Mouse (Mus musculus): ENCODE data around the gene Paics.
A peak's percentile ranks its signal among the peaks of the same experiment; 100 is the strongest.
"Not testable (repeated sequence)": the region's sequence is repeated elsewhere in the genome, so short reads cannot be mapped to it uniquely, and the experiment has no call there.

Gene Paics

DNA sequence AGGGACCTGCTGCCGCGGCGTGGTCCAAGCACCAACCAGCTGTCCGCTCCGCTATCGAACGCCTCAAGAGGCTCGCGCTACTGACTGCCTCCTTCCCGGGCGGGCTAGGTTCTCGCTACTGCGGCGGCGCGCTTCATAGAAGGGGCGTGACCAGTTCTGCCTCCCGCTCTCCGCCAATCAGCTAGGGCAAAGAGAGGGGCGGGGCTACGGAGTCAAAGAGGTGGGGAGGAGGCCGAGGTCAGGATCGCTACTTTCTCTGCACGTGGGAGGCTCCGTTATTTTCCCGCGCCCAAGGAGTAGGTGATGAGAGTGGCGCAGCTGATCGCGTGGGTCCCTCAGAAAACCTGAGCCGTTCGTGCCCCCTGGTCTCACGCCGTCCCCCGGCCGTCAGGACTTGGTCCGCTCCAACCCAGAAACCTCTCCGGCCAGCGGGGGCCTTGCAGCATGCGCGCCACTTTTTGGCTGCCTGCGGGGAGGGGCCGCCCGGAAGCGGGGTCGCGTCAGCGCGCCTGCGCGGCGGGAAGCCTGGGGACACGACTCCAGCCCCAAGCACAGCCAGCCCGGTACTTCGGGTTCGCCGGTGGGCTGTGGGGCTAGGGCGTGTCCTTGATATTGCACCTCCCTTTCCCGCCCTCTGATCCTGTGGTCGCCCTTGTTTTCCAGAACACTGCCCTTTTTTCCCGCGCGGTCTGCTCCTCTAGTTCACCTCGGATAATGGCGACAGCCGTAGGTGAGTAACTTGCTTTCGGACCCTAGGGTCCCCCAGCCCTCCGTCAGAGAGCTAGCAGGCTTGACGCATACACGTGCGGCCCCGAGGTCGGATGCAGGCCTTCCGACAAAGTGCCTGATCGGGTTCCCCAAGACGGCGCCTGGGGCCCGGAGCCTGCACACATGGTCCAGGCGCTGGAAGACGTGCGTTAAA lies at the start of gene Paics, which contains the start of gene Ppat:
Gene Paics (plus strand): TSS at position 202 of the 922 bp plus-strand sequence.
Gene Ppat (minus strand): TSS at position 473 of the 922 bp plus-strand sequence.
- peak; percentile 100 for DNase-seq

GRCm38 (mm10) chr5:76902131-76902530 lies 49.0 kb upstream of the Paics start:
- DNase-seq = no peak

DNA sequence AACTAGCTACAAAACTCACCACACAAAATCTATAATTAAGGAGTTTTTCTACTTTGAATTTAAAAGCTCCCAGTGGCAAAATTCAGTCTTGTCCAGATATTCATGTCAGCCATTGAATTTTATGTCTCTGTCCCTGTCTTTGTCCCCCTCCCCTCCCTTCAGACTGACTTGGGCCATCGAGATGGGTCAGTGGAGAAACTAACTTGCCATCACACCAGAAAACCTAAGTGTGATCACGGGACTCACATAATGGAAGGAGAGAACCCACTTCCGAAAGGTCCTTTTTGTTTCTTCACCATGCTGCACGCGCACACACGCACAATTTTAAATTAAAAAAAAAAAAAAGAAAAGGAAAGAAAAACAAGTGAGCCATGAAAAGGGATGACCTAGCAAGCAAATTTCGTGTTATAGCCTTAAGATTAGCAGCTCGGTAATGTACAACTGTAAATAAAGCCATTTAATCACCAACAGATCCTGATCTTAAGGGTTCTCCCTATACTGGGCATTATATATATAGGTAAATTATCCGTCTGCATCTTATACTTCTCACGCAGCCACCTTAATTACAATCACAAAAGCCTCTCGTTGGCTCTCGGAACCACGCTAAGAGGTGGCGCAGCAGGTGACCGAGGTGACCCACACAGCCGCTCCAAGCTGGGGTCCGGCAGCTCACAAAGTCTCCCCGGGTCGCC lies 46.2 kb upstream of the Paics start:
- DNase-seq = no peak

GRCm38 (mm10) chr5:76905405-76906154 lies 45.5 kb upstream of the Paics start, which contains the start of gene Aasdh:
Gene Aasdh, minus strand, starts transcription at chr5:76905514.
- peak; percentile 96 for DNase-seq

DNA sequence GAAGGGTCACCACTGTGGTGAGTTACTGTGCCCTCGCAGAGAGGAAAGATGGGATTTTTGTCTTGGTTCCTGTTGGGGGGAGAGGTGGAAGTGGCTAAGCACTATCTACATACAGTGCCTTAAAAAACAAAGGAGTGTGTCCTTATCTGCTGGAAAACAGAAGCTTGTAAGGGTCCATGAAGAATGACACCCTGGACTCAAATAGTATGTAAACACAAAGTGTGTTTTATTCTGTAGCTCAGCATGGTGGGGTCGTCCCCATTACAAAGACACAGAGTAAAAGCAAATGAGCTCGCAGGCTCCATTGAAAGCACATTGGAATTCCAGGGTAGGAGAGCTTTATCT lies 45.0 kb upstream of the Paics start:
- no peak for DNase-seq

DNA sequence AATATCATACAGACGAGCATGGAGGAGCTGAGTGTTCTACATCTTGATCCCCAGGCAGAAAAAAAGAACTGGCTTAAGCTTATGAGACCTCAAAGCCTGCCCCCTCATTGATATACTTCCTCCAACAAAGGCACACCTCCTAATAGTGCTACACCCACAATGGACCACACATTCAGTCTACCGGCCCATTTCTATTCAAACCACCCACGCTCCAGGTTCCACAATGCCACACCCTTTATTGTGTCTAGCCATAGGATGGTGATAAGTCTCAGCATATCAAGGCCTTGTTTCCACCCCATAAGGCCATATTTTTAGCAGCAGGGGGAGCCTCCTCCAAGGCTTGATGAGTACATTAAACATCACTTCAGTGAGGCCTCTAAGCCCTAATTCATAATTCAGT lies 40.3 kb upstream of the Paics start:
- DNase-seq = no peak

- not testable (repeated sequence) for DNase-seq
Measured at GRCm38 (mm10) chr5:76912522-76912921, 38.6 kb upstream of the Paics start.

DNA sequence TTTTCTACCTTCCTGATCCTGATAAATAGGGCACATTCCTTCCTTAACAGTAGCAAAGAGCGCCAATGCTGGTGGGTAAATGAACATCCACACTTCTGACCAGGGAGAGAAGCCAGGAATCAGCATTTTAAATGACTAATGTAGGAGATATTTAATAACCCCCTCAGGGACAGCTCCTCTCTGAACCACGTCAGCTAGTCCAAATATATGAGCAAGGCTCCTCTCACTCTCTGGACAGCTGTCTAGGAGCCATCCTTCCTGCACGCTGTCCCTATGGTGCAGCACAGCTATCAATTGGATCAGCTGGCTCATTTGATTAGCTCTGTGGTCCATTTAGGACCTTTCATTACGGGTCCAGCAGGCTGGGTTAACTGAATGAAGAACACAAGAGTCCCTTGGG lies 28.3 kb upstream of the Paics start:
- no peak for DNase-seq

DNA sequence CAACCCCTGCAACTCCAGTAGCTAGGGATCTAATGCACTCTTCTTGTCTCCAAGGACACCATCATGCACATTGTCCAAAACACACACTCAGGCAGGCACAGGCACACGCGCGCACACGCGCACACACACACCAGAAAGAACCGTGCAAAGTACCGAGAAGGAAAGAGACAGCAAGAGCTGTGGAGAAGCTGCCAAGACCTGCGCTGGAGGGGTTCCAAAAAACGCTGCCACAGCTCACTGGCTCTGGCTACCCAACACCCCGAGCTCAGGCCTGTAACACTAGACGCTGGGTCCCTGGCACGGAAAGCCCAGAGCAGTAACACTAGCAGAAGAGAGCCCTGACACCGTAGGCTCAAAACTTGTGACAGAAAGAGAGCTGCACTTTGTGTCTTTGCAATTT lies 27.7 kb upstream of the Paics start:
- peak; percentile 27 for DNase-seq

DNA sequence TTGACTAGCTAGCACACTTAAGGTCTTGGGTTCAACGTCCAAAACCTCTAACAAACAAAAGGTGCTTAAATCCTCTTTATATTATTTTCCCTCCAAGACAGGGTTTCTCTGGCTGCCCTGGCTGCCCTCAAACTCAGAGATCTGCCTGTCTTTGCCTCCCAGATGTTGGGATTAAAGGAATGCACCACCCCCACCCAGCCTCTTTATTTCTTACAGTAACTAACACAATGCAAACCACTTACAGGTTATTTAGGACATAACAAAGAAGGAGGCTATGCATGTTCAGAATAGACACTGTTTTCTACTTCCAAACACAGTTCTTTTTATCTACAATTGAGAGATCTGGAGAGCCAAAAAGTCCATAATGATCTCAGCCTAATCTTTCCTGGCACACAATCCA lies 26.8 kb upstream of the Paics start:
- DNase-seq = no peak

DNA sequence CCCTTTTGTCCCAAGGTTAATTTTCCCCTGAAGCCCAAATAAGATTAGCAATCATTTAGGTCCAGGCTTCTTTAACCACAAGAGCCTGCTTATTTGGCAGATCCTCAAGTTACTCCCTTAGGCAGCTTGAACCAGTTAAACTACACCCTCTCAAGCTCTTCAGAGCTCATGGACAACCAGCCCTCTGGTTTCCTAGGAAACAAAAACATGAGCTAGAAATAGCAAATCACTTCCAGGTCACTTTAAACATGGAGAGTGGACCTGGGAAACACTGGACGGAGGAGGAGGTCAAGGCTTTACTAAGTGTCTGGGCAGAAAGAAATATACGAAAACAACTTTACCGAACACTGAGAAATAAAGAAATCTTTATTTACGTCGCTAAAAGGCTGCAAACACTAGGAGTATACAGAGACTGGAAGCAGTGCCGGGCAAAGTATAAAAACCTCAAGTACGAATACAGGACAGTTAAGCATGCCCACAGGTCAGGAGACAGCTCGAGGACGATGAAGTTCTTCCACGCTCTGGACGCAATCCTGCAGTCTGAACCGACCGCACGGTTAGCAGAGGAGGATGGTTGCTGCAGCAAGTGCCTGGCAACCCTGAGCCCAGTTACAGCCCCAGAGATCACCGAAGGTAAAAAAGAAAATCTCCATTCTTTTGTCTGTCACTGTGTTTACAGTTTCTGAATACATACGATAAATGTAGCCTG lies 22.8 kb upstream of the Paics start:
- DNase-seq = peak; percentile 74

- DNase-seq = peak; percentile 57
Measured at GRCm38 (mm10) chr5:76929180-76929877, 21.8 kb upstream of the Paics start.

- DNase-seq = no peak
Measured at GRCm38 (mm10) chr5:76939717-76940116, 11.4 kb upstream of the Paics start.

GRCm38 (mm10) chr5:76941975-76942374 lies 9.1 kb upstream of the Paics start:
- DNase-seq = no peak

- no peak for DNase-seq
Measured at GRCm38 (mm10) chr5:76942505-76942904, 8.6 kb upstream of the Paics start.

DNA sequence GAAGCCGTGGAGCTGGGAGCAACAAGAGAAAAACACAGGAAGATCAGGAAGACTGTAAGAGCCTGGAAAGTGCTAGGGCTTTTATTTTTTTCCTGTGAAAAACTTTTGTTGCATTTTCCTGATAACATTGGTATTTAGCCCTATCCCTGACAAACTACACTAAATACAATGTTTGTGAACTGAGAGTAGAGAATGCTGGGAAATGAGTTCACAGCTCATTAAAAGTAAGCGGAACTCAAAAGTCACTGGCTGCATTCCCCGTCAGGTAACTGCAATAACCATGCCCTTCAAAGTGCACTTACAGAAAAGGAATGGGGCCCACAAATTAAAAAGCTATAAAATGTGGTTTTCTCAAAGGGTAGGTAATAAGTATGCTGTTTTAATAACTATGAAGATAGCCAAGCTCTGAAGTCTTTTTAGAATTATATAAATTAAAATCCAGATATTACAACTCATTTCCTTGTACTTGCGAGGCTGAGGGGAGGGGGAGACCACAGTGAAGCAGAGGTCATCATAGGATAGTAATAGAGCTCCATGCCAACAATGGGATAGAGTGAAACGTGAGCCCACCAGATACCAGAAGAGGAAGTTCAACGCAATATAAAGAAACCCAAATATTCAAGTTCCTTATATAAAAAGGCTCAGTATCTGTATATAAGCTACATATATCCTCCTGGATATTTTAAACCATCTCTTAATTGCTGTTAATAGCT lies 6.0 kb upstream of the Paics start:
- DNase-seq = no peak

DNA sequence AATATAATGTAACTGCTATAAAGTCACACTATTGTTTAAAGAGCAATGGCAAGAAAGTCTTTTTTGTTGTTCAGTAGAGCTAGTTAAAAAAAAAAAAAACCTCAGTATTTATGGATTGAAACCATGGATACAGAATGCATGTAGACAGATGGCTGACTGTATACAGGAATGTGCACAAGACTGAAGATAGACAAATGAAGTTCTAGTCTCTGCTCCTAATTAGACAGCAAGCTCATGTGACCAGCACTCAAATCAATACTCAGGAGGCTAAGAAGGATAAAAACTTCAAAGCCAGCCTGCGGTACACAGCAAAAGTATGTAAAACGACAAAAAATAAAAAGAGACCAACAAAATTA lies 5.5 kb upstream of the Paics start:
- no peak for DNase-seq

- DNase-seq = no peak
Measured at GRCm38 (mm10) chr5:76947142-76947541, 4.0 kb upstream of the Paics start.

DNA sequence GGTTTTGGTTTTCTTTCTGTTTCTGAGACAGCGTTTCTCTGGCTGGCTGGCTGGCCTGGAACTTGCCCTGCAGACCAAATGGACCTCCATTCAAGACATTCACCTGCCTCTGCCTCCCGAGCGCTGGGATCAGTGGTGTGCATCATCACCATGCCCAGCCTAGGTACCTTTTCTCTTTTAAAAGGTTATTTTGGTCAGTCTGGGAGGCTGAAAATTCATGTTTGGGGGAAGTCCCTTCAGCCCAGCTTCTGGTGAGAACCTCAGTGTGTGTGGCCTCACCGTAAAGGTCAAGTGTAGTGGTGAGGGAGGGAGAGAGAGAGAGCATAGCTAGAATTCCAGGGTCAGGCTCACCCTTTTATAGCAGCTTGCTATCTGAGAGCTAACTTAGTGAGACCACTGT lies 3.3 kb upstream of the Paics start:
- DNase-seq = no peak

DNA sequence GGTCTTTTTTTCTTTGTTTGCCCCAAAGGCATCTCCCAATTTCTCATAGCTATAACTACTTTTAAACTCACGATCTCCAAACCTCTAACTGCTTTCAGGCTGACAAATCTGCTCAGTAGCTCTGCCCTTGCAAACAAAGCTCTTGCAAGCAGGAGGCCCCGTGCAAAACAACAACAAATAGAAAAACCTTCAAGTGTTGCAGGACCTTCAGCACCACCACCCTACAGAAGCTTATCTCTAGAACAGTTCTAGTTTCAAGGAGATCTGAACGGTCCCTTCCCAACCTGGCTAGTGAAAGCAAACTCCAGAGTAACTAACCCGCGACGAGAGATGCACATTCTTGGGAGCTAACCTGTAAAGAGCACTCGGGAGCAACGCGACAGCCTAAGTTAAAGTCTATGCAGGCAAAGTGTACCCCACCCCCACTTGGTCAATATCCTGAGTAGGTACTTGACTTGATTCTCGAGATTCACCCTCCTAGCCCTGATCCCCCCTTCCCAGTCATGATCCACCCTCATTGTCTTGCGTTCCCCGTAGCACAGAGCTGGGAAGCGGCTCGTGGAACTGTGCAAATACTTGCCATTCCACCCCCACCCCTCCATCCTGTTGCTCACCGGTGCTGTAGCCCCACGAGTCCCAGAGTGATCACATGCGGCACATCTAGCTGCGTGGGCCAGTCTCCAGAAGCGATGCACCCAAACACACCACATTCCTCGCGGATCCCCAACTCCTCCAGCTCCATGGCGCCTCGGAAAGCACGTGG lies 583 bp upstream of the Paics start:
- DNase-seq = peak; percentile 60

Measured in lung, postnatal 10 days (tissue).